Mouse (Mus musculus): ENCODE data around the gene Ccng2.

The Ccng2 gene

GRCm38 (mm10) chr5:93263396-93264075 is 3.5 kb upstream of the Ccng2 start:
- no peak for DNase-seq (ENCODE audit: low spot score)

DNA sequence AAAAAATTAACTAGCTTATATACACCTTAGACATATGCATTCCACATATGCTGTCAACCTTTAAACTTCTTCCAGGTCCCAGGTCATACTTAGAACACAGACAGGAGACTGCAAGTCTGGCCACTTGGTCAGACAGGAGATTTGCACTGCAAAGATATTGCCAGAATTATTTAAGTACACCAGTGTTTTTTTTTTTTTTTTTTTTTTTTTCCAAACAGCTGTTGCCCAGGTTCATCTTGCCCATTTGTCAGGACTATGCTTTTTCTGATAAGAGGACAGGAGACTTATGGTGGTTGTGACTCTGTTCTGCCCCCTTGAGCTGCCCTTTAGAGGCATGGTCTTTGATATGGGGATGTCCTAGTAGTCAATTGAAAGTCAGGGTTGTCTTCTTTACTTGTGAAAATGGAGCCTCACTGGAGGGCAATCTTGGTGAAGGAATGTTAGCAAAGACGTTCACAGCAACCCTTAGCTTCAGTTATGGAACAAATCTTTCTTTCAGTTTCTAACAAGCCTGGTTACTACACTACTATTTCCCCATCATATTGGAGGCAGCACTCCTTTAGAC is 2.8 kb upstream of the Ccng2 start:
- DNase-seq (ENCODE audit: low spot score), result no peak

DNA sequence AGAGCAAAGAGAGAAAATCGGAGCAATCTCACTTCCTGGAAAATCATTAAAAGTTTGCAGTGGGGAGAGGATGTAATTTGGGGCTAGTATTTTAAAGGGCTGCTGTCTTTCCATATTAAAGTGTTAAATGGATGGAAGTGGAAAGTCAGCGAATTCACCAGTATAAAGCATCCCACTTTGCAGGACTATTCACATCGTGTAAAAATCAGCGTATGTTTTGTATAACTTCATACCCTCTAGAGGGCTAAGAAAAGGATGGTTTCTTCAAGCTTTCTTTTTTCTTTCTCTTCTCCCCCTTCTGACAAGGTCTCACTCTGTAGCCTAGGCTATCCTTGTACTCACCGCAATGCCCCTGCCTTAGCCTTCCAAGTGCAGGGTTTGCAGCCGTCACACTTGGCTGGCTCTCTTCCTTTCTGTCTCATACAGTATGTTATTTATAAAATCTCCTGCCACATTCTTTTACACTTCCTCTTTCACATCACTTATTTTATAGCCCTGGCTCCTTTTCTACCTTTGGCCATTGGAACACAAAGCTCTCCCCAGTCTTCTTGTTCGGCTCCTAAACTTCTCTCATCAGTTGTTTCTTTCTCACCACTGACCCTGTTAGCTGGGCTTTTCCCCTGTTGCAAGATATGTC is 1.8 kb upstream of the Ccng2 start:
- no peak for DNase-seq (ENCODE audit: low spot score)

DNA sequence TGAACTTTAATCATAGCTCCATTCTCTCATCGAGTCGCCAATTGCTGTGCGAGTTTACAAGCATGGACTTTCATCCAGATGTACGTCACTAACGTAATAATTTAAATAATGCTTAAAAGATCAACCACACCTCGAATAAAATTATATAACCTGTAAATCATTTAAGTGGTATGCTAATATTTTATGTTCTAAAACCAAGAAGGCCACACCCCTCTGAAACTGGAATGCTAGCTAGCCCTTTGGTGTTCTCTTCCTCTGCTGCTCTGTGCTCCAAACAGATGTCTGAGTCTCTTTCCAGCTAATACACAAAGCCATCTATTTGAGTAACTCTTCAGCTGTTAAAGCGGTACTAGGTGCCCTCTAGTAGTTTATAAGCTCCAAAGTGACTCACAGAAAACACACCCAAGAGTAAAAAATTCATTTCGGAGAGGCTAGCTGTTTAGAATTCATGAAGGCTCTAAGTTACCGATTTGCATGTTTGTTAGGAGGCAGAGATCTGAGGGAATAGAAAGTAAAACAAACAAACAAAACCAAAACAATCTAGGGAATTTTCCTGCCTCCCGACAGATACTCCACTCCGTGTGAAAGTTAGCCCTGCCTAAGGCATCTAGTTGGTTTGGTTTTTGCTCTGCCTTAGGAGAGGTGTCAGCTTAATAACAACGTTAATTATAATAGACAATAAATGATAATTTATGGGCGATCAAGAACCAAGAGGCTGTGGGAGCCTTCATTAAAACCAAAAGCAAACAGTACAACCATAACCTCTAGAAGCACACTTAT is 1.1 kb upstream of the Ccng2 start:
- DNase-seq (ENCODE audit: low spot score), result peak; percentile 23

DNA sequence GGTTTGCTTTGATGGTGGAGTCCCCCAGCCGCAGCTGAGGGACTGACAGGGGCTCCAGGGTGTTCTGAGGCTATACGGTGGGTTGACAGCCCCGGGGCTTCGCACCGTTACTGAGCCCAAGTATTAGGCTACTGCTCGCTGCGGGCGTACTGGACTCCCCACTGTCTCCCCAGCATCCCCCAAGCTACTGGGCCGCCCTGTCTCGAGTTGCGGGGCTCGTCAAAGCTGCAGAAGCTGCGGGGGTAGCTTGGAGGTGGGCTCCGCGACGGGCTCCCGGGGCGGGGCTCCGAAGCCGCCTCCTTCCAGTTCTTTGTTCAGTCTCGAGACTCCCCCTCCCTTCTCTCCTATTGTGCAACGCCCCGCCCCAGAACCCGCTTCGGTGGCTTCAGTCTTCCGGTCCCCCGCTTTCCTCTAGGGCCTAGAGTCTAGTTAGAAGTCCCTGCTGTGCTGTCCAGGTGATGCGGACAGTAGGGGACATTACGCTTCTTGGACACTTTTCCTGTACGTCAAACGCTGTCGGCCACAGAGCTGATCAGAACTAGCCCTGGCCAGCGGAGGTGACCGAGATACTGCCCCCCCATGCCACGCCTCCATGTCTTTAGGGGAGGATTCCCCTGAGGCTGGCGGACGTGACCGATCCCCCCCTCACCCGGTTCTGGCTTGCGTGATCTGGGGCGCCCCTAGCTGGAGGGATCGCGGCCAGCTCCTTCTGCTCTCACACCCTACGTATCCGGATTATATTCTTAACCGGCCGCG is 972 bp downstream of the Ccng2 start:
- DNase-seq (ENCODE audit: low spot score), result peak; percentile 90

GRCm38 (mm10) chr5:93270095-93270494 is 3.0 kb downstream of the Ccng2 start:
- no peak for DNase-seq (ENCODE audit: low spot score)

GRCm38 (mm10) chr5:93270721-93271120 is 3.7 kb downstream of the Ccng2 start:
- no peak for DNase-seq (ENCODE audit: low spot score)

- peak; percentile 58 for DNase-seq (ENCODE audit: low spot score)
These were observed 15.5 kb downstream of the Ccng2 start for GRCm38 (mm10) chr5:93282446-93283107.

- DNase-seq (ENCODE audit: low spot score), result peak; percentile 42
These were observed 16.1 kb downstream of the Ccng2 start for GRCm38 (mm10) chr5:93283109-93283508.

- DNase-seq (ENCODE audit: low spot score), result no peak
These were observed 21.5 kb downstream of the Ccng2 start for GRCm38 (mm10) chr5:93288553-93288952.

DNA sequence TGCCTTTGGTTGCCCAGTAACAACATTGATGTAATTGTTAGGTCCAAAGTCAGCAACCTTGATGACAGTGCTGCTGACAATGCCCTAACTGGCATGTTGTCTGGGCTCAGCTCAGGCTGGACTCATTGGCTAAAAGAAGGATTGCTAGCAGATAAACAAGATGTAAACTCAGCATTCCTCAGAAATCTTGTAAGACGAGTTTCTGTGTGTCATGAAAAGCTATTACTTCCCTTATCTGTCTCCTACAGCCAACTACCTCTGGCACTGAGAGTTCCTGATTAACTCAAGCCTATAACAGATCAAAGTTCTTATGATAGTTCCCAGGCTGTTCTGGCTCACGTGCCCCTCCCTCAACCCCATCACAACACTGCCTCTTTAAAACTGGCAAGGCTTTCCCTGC is 23.2 kb downstream of the Ccng2 start:
- no peak for DNase-seq (ENCODE audit: low spot score)

DNA sequence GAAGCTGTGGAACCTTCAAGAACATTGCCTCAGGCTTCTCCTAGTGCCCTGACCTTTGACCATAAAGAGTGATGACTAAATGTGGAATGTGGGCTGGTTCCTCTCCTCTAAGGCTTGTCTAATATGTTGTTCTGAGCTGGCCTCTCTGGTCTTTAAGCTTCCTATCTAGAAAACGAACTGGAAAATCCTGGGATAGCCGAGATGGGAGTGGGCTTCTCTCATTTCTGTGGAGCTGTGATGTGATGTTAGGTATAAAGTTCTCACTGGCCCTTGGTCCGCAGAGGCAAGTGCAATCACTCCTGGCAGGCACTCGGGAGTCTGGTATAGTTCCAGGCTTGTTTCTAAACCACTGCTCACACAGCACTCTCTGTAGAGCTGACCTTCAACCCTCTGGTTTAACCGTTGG is 29.3 kb downstream of the Ccng2 start:
- peak; percentile 37 for DNase-seq (ENCODE audit: low spot score)

DNA sequence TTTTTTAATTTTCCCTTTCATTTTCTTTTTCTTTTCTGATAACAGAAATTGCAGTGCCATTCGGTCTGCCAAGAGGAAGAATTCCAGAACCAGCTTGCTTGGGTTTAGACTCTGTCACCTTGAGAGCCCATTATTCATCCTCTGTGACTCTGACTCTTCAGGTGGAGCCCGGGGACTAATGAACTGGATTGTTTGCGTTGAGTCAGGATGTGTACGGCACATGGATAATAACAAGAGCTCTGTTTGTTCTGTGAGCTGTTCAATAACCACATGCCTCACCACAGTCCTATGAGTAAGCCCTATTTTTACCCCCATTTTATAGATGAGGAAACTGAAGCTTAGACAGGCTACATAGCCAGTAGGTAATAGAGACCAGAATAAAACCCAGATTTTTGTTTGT is 29.7 kb downstream of the Ccng2 start:
- DNase-seq (ENCODE audit: low spot score), result no peak

DNA sequence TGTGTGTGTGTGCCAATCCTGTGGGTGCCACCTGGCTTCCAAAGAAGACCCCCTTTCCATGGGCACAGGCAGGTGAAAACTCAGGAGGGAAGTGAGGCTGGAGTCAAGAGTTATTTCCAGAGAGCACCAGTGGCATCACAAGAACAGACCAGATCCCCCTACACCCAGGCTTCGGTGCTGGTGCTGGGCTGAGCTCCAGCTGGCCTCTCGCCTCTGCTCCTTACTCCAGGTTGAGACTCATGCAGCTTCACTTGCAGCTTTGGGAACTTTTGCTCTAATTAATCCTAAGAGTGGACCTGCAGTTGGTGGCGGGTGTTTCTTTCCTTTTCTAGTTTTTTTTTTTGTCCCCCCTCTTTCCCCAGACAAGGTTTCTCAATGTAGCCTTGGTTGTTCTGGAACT is 30.3 kb downstream of the Ccng2 start:
- DNase-seq (ENCODE audit: low spot score), result no peak

- DNase-seq (ENCODE audit: low spot score), result no peak
These were observed 38.2 kb downstream of the Ccng2 start for GRCm38 (mm10) chr5:93305126-93305830.

GRCm38 (mm10) chr5:93308909-93309308 is 41.9 kb downstream of the Ccng2 start:
- no peak for DNase-seq (ENCODE audit: low spot score)

DNA sequence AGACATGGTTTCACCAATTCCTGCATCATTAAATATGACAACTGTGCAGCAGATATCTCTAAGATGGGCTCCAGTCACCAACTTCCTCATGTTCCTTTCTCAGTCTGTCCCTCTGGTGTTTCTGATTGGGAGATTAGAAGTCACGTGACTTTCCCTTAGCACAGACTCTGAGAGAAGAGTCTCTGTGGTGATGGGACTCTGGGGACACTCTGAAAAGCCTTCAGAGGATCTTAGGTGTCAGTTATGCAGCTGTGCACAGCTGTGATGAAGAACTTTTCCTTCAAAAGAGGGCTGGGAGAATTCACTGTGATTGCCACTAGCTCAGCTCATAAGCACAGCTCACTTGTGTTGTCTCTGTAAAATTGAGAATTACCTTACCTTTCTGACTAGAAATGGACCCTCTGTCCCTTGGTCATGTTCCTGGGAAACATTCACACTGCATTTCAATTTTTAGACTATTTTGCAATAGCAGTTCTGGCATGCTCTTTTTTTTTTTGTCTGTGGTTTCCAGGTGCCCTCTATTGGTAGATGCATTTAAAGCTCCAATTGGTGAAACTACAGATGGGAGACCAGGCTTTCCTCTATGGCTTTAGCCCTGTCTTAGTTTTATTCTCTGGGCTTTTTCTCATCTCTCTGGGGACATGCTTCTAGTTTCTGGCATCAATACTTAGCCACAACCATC is 56.4 kb downstream of the Ccng2 start:
- peak; percentile 36 for DNase-seq (ENCODE audit: low spot score)
